In genomic region chr1:133236693-133237440, GRCm38 (mm10) we compare ENCODE assay signal across 8 mouse cellular contexts.
DNase-seq lines count a peak whose midpoint lies in the region; ATAC-seq and TF ChIP-seq lines count a peak whose summit lies in the region.

No protein-coding gene starts in this region.

- peak overlapping the region; percentile 32; the same call in 1 of the 2 replicates for H3K4me3 ChIP-seq in E14TG2a.4 (replicated peaks; ENCODE audit: low read length)
- H3K4me3 ChIP-seq in heart, postnatal 0 days (ENCODE audit: low read depth, low read length): no peak overlapping the region

- peak; percentile 85 for ATAC-seq in common myeloid progenitor, adult 5-6 weeks (replicated peaks; ENCODE audit: low read depth, poor library complexity, severe bottlenecking)
- ATAC-seq in heart, postnatal 0 days (ENCODE audit: insufficient read depth, low read depth): peak; percentile 95
- peak; percentile 83 for ATAC-seq in megakaryocyte progenitor cell, adult 5-6 weeks (replicated peaks; ENCODE audit: poor library complexity)
- ATAC-seq in erythroblast, adult 5-6 weeks (replicated peaks; ENCODE audit: low FRiP score, poor library complexity, severe bottlenecking): no peak

- peak overlapping the region; percentile 91 for H3K27ac ChIP-seq in heart, postnatal 0 days (ENCODE audit: low read depth)

- no peaks in the 10 kb centered on the region for H3K36me3 ChIP-seq in E14TG2a.4 (ENCODE audit: insufficient read depth, low read length)
- no peaks in the 10 kb centered on the region for H3K36me3 ChIP-seq in heart, postnatal 0 days (replicated peaks; ENCODE audit: control insufficient read depth, insufficient read depth, low read length)

- H3K9me3 ChIP-seq in E14TG2a.4 (ENCODE audit: low read length): no peaks in the 10 kb centered on the region
- H3K9me3 ChIP-seq in heart, postnatal 0 days (replicated peaks; ENCODE audit: control insufficient read depth, low read length): no peaks in the 10 kb centered on the region

- H3K9ac ChIP-seq in heart, postnatal 0 days (replicated peaks; ENCODE audit: low read depth, low read length): no peak overlapping the region

- no peak for TF ChIP-seq CTCF in E14TG2a.4 (conservative IDR thresholded peaks at IDR 0.05; ENCODE audit: low read length)
- no peak for TF ChIP-seq CTCF in heart, postnatal 0 days (IDR thresholded peaks at IDR 0.05; ENCODE audit: low read depth)

- H3K4me1 ChIP-seq in E14TG2a.4 (replicated peaks; ENCODE audit: low read depth, low read length): peaks cover 53% of the 10 kb centered on the region
- peaks cover 35% of the 10 kb centered on the region for H3K4me1 ChIP-seq in heart, postnatal 0 days (ENCODE audit: control insufficient read depth, insufficient read depth)

- peak; percentile 94 for DNase-seq in heart, postnatal 0 days (ENCODE audit: low spot score)
- peak; percentile 61 to 77 for DNase-seq in kidney, postnatal 4 days
- DNase-seq in cerebellum, adult 8-10 months: no peak
- no peak for DNase-seq in right cerebral cortex, postnatal 36 days (ENCODE audit: low spot score in 2 of 2)

- 0 out of 2 replicates have a peak, but pooled peaks have one; percentile 68 for TF ChIP-seq EP300 in heart, postnatal 0 days (IDR thresholded peaks at IDR 0.05; ENCODE audit: low read depth)

- H3K27me3 ChIP-seq in E14TG2a.4 (ENCODE audit: insufficient read depth, low read length): peaks cover 12% of the 10 kb centered on the region; the same call in 1 of the 2 replicates
- no peaks in the 10 kb centered on the region for H3K27me3 ChIP-seq in heart, postnatal 0 days (ENCODE audit: control insufficient read depth, insufficient read depth, low read length)

- peak overlapping the region; percentile 38 for H3K4me2 ChIP-seq in heart, postnatal 0 days (ENCODE audit: low read depth, low read length)

- WGBS in heart, postnatal 0 days: 17% methylated on average over 8 of the region's 8 CpGs

Comparison
In these comparisons a context has a peak if more than half of its experiments do, and no peak if none do; other contexts are left out.
1. DNase-seq: peak in heart, postnatal 0 days (single experiment) and kidney, postnatal 4 days (2 of 2); none in cerebellum, adult 8-10 months (single experiment) and right cerebral cortex, postnatal 36 days (0 of 2).